Mouse (Mus musculus) spleen, postnatal 10 days (tissue): ENCODE data around the gene Lama1.

Source experiments
- DNase-seq, 2 experiments: peaks; one replicate each; pipeline ENCODE4 v3.0.0; 2021 to 2022; ENCODE audit warnings: low spot score in 2 of 2

Gene Lama1

DNA sequence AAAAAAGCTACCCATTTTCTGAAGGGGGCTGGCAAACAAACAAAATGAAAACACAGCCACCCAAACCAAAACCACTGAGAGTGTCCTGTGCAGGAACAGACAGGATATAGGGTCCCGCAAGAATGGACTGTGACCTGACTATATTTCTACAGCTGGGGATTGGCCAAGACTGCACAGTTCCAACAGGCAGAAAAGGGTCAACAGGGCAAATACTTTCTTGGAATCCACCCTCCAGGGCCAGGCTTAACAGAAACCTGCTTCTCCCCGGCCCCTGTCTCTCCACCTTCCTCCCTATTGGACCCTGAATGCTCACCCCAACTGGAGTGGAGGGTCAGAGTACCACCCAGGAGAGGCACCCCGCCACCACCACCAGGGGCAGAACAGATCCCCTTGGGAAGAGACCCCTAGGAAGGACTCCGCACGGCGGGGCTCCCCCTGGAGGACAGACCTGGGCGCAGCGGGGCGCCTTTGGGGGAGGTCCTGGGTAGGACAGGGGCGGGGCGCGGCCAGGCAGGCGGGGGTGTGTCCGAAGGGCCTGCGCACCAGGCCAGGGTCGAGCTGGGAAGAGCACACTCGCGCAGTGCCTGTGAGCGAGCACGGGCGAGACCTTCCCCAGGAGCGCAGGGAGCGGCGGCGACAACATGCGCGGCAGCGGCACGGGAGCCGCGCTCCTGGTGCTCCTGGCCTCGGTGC is at the start of gene Lama1:
Gene Lama1, plus strand, starts transcription at position 566 of the 693 bp plus-strand sequence.
- DNase-seq, result peak in 1 of 2 experiments; percentile 26

- DNase-seq, result peak in 1 of 2 experiments; percentile 21
Observed at GRCm38 (mm10) chr17:67651506-67651905, 45.6 kb upstream of the Lama1 start.

- DNase-seq, result no peak
Observed at GRCm38 (mm10) chr17:67664299-67664698, 32.8 kb upstream of the Lama1 start.

GRCm38 (mm10) chr17:67666981-67667380 is 30.1 kb upstream of the Lama1 start:
- no peak for DNase-seq

DNA sequence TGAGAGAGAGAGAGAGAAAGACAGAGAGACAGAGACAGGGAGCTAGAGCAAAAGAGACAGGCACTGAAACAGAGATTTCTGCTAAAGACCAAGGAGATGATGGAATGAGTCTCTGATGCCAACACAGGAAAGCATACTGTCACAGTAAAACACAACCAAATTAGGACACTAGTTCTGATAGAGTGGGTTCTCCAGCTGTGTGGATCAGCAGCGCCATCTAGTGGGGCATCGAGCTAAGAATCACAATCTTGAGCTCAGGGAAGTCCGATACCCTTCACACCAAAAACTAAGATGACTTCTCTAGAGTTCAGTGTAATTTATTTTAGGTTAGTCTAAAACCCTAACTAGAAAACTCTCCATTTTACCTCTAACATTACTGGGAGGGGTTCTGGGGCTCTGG is 29.1 kb upstream of the Lama1 start:
- peak in 1 of 2 experiments; percentile 28 for DNase-seq

GRCm38 (mm10) chr17:67678576-67678975 is 18.5 kb upstream of the Lama1 start:
- no peak for DNase-seq

- DNase-seq, result no peak
Observed at GRCm38 (mm10) chr17:67681084-67681483, 16.0 kb upstream of the Lama1 start.

- DNase-seq, result no peak
Observed at GRCm38 (mm10) chr17:67685022-67685743, 11.9 kb upstream of the Lama1 start.

GRCm38 (mm10) chr17:67687505-67687904 is 9.6 kb upstream of the Lama1 start:
- DNase-seq, result no peak

- no peak for DNase-seq
Observed at GRCm38 (mm10) chr17:67690689-67691088, 6.4 kb upstream of the Lama1 start.

GRCm38 (mm10) chr17:67692651-67693050 is 4.4 kb upstream of the Lama1 start:
- no peak for DNase-seq

DNA sequence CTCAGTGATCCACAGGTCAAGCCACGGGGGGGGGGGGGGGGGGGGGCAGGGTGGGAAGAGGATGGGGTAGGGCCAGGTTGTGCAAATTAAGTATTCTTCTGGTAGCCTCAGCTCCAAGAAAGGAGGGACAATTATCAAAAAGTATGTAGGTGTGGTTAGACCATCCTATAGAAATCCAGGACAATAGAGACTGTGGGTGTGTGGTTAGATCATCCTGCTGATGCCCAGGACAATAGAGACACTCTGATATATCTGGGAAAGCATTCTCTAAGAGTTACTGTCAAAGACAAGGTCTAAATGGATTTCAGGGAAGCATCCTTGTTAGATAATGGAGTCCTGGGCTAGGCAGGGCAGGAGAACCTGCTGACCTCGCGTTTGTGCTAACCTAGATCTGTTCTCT is 3.2 kb upstream of the Lama1 start:
- no peak for DNase-seq

DNA sequence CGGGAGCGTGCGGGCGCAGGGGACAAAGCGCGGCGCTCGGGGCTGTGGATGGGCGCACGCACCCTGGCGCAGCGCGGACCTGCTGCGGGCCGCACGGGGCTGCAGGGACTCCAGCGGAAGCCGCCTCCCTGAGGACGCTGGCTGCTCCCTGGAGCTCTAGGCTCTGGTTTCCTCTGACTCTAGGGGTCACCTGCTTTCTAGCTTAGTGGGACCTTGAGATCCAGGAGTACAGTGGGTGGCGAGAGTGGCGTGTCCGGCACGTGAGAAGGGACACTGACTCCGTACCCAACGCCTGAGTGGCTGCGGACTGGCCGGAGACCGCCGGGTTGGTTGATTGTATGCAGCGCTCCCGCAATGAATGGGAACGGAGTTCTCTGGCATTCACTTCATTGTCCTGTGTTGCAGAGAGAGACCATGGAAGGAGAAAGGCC is 417 bp downstream of the Lama1 start:
- no peak for DNase-seq

GRCm38 (mm10) chr17:67698301-67698700 is 1.2 kb downstream of the Lama1 start:
- no peak for DNase-seq

DNA sequence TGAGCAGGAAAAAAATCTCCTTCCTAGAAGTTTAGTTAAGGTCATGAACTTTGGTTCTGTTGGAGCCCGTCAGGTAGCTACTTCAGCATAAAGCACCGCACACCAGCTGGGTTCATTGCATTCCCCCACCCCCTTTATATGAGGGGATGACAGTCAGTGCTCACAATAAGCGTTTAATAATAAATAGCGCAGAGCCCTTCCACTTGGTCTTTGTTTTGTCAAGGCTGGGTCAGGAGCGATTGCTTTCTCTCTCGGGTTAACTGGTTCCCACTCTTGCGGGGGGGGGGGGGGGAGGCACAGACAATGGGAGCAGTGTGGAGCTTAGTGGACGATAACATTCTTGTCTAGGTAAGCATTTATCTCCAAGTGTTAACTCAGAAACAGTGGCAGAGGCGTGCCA is 4.7 kb downstream of the Lama1 start:
- no peak for DNase-seq

GRCm38 (mm10) chr17:67702941-67703340 is 5.9 kb downstream of the Lama1 start:
- no peak for DNase-seq

DNA sequence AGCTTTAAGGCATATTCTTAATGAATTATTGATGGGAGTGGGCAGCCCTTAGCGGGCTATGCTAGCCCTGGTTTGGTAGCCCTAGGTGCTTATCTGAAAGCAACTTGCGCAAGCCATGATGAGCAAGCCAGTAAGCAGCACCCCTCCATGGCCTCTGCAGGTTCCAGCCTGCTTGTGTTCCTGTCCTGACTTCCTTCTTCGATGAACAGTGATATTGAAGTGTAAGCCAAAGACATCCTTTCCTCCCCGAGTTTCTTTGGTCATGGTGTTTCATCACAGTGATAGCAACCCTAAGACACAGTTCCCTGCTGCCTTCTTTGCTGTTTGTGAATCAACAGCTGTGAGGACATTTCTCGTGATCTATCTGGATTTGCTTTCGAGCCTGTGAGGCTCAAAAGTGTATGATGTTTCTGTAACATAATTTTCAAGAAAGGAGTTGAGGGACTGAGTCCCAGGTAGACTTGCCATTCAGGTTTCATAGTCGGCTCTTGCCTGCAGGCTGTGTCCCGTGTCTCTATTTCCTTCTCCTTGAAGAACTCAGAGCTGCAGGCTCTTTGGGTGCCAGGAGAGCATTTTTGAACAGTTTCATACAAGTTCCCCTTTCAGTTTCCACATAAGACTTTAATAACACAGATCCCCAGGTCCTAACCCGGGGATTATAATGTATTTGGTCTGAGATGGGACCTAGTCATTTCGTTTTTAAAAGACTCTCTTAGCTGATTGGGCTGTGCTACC is 8.1 kb downstream of the Lama1 start:
- DNase-seq, result no peak

GRCm38 (mm10) chr17:67706372-67706771 is 9.3 kb downstream of the Lama1 start:
- no peak for DNase-seq

- DNase-seq, result no peak
Observed at GRCm38 (mm10) chr17:67707793-67708364, 10.8 kb downstream of the Lama1 start.

GRCm38 (mm10) chr17:67710377-67710781 is 13.3 kb downstream of the Lama1 start:
- DNase-seq, result no peak

DNA sequence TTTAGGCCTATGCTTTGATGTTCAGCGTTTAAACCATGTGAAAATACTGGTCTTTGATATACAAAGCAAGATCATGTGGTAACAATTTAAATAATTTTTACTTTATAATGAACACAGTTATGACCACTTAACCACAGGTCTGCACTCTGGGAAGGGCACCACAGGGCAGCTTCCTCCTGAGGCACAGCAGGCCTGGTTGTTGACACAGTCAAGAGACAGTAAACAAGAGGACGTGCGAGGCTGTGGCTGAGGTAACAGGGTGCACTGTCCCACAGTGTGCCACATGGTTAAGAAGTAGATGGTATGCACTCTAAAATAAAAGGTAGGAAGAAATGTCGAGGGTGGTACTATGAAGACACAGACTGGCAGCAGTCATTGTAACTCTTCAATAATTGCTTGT is 14.3 kb downstream of the Lama1 start:
- no peak for DNase-seq

DNA sequence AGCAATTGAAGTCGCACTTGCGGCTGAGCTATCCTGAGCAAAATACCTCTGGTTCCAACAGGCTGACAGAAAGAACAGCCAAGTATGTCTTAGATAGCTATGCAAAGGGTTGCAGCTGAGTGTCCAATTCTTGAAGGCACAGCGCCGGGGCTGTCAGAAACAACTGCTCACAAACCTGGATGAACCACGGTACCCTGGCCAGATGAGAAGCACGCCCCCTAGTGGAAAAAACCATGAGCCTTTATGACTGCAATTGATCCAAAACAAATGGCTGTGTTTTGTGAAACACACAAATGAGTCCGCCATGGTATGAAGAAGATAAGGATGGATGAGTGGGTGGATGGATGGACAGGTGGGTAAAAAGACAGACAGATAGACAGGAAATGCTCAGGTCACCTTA is 15.9 kb downstream of the Lama1 start:
- no peak for DNase-seq
